Mouse (Mus musculus) liver, embryonic 12.5 days (tissue): ENCODE results near the gene Rpl6. TPM values are rescaled to one million over a fixed set of nuclear protein-coding genes. Genes with fewer than 3 reads are reported as not detected.
"Not testable (repeated sequence)": the region's sequence is repeated elsewhere in the genome, so short reads cannot be mapped to it uniquely, and the experiment has no call there.

Experiments
- ATAC-seq: fragments of 200-750 bp; cut with Nextera tagmentation; 2 replicates; pipeline ENCODE4 v1.8.0; 2017; ENCODE audit warnings: moderate number of reproducible peaks, mild to moderate bottlenecking, moderate library complexity
- H3K27ac ChIP-seq: fragments of 300-500 bp; sonication (generic); 2 replicates; pipeline ENCODE4 v1.5.1; 2016; ENCODE audit warnings: mild to moderate bottlenecking
- H3K27me3 ChIP-seq: fragments of 300-500 bp; sonication (generic); replicated peaks from 2 replicates; pipeline ENCODE4 v1.6.1; 2016; ENCODE audit warnings: mild to moderate bottlenecking, moderate library complexity
- H3K36me3 ChIP-seq: fragments of 300-500 bp; sonication (generic); 2 replicates; pipeline ENCODE4 v1.6.1; 2016; ENCODE audit warnings: mild to moderate bottlenecking, moderate library complexity
- H3K4me1 ChIP-seq: fragments of 300-500 bp; sonication (generic); 2 replicates; pipeline ENCODE4 v1.6.1; 2016
- H3K4me2 ChIP-seq: fragments of 300-500 bp; sonication (generic); 2 replicates; pipeline ENCODE4 v1.6.1; 2016; ENCODE audit warnings: mild to moderate bottlenecking, moderate library complexity
- H3K4me3 ChIP-seq: fragments of 300-500 bp; sonication (generic); 2 replicates; pipeline ENCODE4 v1.5.1; 2016; ENCODE audit warnings: mild to moderate bottlenecking, moderate library complexity
- H3K9ac ChIP-seq: fragments of 300-500 bp; sonication (generic); 2 replicates; pipeline ENCODE4 v1.6.1; 2016; ENCODE audit warnings: mild to moderate bottlenecking, moderate library complexity
- H3K9me3 ChIP-seq: fragments of 300-500 bp; sonication (generic); replicated peaks from 2 replicates; pipeline ENCODE4 v1.6.1; 2016; ENCODE audit warnings: mild to moderate bottlenecking, moderate library complexity
- WGBS: fragments of 180-500 bp; shearing (Covaris S2); methylation state at CpG from one replicate; pipeline ENCODE4 v1.1.7; 2016; ENCODE audit not compliant: insufficient replicate concordance; 5-methylcytosine and 5-hydroxymethylcytosine counted together
- polyA plus RNA-seq: library from polyadenylated mRNA; unstranded; fragments of >200 nt; fragmentation: Nextera tagmentation; extraction: Ambion mirVana; gene quantifications from 2 replicates; pipeline ENCODE4 v1.2.1, GENCODE M21; 2016

Rpl6 gene
- polyA plus RNA-seq, 1 experiment from 2014 or later: 602 TPM

- Histone ChIP-seq H3K36me3 (no peaks in the 10 kb centered on the region), H3K27me3 (no peaks in the 10 kb centered on the region), H3K4me1 (peaks cover 59% of the 10 kb centered on the region), H3K27ac (peak overlapping the region; percentile 74), H3K9me3 (no peaks in the 10 kb centered on the region), H3K4me2 (peak overlapping the region; percentile 30), H3K9ac (peak overlapping the region; percentile 51), H3K4me3 (no peak overlapping the region)
- WGBS: 19% methylated on average over 5 of the region's 5 CpGs
- peak; percentile 38 for ATAC-seq
Measured at GRCm38 (mm10) chr5:121198376-121198775, 5.9 kb upstream of the Rpl6 start.

- H3K27me3 ChIP-seq: no peaks in the 10 kb centered on the region
- no peak for ATAC-seq
- H3K9me3 ChIP-seq: no peaks in the 10 kb centered on the region
- no peak overlapping the region for H3K4me2 ChIP-seq
- peaks cover 14% of the 10 kb centered on the region for H3K36me3 ChIP-seq
- peaks cover 48% of the 10 kb centered on the region for H3K4me1 ChIP-seq
- 37% methylated on average over 3 of the region's 3 CpGs for WGBS
- no peak overlapping the region for H3K9ac ChIP-seq
- peak overlapping the region; percentile 68 for H3K27ac ChIP-seq
- no peak overlapping the region for H3K4me3 ChIP-seq
Measured at GRCm38 (mm10) chr5:121201739-121202138, 2.5 kb upstream of the Rpl6 start.

GRCm38 (mm10) chr5:121202467-121202866 is 1.8 kb upstream of the Rpl6 start:
- H3K36me3 ChIP-seq: peaks cover 22% of the 10 kb centered on the region
- H3K4me2 ChIP-seq: no peak overlapping the region
- H3K4me1 ChIP-seq: peaks cover 48% of the 10 kb centered on the region
- H3K27ac ChIP-seq: no peak overlapping the region
- 77% methylated on average over 1 of the region's 1 CpGs for whole genome bisulfite sequencing
- H3K4me3 ChIP-seq: no peak overlapping the region
- no peaks in the 10 kb centered on the region for H3K9me3 ChIP-seq
- H3K27me3 ChIP-seq: no peaks in the 10 kb centered on the region
- H3K9ac ChIP-seq: no peak overlapping the region
- ATAC-seq: no peak

DNA sequence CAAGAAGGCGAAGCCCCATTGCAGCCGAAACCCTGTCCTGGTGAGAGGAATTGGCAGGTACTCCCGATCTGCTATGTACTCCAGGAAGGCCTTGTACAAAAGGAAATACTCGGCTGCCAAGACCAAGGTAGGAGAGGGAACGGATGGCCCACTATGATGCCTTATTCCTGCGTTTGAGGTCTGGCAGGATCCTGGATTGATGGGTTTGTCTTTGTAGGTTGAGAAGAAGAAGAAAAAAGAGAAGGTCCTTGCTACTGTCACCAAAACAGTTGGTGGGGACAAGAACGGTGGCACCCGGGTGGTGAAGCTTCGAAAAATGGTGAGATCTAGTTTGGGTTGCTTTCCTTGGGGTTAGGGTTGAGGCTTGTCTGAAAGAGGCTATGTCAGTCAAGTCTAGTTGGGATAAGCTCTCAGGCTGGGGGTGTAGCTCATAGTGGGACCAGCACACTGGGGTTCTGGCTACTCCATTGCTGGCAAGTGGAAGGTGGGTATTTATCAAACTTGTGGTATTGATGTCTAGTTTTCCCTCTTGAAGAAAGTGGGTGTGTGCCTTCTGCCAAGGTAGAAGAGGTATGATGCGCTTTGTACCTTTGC is 1.4 kb downstream of the Rpl6 start:
- Histone ChIP-seq H3K4me3 (peak overlapping the region; percentile 98), H3K27ac (peak overlapping the region; percentile 81), H3K9ac (peak overlapping the region; percentile 98), H3K4me1 (peaks cover 43% of the 10 kb centered on the region), H3K36me3 (peaks cover 53% of the 10 kb centered on the region), H3K4me2 (peak overlapping the region; percentile 82)
- not testable (repeated sequence) for ATAC-seq, H3K27me3 ChIP-seq, H3K9me3 ChIP-seq
- 39% methylated on average over 8 of the region's 10 CpGs for WGBS

DNA sequence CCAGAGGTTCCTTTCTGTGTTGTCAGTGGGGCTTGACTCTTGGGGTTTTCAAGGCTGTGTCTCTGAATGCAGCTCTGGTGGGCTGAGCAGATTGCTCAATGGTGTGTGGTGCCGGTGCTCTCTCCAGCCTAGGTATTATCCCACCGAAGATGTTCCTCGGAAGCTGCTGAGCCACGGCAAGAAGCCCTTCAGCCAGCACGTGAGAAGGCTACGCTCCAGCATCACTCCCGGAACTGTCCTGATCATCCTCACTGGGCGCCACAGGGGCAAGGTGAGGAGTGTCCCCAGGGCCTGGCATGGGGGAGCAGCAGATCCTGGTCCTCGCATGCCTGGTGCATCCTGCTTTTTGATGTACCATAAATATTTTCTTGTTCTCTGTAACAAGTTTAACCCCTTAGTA is 2.3 kb downstream of the Rpl6 start:
- peaks cover 42% of the 10 kb centered on the region for H3K4me1 ChIP-seq
- peak overlapping the region; percentile 98 for H3K9ac ChIP-seq
- no peaks in the 10 kb centered on the region for H3K27me3 ChIP-seq
- no peaks in the 10 kb centered on the region for H3K9me3 ChIP-seq
- no peak for ATAC-seq
- H3K27ac ChIP-seq: peak overlapping the region; percentile 81
- peaks cover 62% of the 10 kb centered on the region for H3K36me3 ChIP-seq
- WGBS: 70% methylated on average over 9 of the region's 9 CpGs
- H3K4me3 ChIP-seq: peak overlapping the region; percentile 98
- H3K4me2 ChIP-seq: peak overlapping the region; percentile 82

- Histone ChIP-seq H3K4me1 (peaks cover 41% of the 10 kb centered on the region), H3K36me3 (peaks cover 67% of the 10 kb centered on the region), H3K4me3 (peak overlapping the region; percentile 98), H3K9me3 (no peaks in the 10 kb centered on the region), H3K9ac (peak overlapping the region; percentile 98), H3K4me2 (peak overlapping the region; percentile 82), H3K27ac (peak overlapping the region; percentile 81), H3K27me3 (no peaks in the 10 kb centered on the region)
- 75% methylated on average over 3 of the region's 3 CpGs for WGBS
- ATAC-seq: no peak
Measured at GRCm38 (mm10) chr5:121206984-121207383, 2.7 kb downstream of the Rpl6 start.

DNA sequence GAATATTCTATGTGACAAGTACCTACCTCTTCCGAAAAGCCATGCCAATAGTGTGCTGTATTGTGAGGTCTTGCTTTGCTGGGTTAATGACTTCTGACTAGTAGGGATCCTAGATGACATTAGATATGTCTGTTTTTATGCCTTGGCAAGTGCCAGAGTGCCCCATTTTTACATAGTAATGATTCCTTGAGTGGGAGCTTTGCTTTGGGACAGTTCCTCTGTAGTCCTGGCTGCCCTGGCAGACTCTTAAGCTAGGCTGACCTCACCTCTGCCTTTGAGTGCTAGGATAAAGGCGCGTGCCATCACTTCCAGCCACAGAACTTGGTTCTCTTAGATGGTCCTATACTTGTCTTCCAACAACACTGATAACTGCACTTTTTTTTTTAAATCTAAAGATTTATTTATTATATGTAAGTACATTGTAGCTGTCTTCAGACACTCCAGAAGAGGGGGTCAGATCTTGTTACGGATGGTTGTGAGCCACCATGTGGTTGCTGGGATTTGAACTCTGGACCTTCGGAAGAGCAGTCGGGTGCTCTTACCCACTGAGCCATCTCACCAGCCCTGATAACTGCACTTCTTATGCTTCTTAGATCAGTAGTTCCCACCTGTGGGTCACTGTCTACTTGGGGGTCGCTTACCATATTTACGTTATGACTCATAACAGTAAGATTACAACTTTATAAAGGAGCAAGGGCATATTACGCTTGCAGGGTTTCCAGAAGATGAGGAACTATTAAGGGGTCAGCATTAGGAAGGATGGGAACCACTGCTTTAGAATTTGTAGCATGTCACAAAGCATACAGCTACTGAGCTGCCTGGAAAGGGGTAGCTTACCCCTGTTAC is 5.7 kb downstream of the Rpl6 start:
- Histone ChIP-seq H3K36me3 (peaks cover 80% of the 10 kb centered on the region), H3K27ac (0 out of 2 replicates have a peak overlapping the region, but pooled peaks have one; percentile 10), H3K4me2 (no peak overlapping the region), H3K9ac (no peak overlapping the region), H3K27me3 (no peaks in the 10 kb centered on the region), H3K4me3 (no peak overlapping the region), H3K9me3 (no peaks in the 10 kb centered on the region), H3K4me1 (peaks cover 41% of the 10 kb centered on the region)
- 83% methylated on average over 9 of the region's 9 CpGs for WGBS
- ATAC-seq: no peak

DNA sequence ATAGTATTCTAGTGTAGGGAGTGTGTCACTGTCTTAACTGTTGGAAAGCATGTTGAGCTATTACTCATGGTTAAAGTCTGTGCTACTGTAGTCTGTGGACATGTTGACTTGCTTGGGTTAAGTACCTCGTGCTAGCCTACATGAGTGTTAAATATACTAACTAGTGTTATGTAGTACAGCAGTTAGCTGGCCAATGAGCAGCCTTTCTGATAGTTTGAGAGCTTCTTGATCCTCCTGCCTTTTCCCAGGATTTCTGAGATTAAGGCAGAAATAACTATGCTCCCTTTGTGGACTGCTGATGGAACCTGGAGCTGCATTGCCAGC is 6.3 kb downstream of the Rpl6 start:
- H3K4me2 ChIP-seq: no peak overlapping the region
- H3K4me1 ChIP-seq: peaks cover 44% of the 10 kb centered on the region
- H3K27ac ChIP-seq: peak overlapping the region; percentile 10
- 78% methylated on average over 1 of the region's 1 CpGs for WGBS
- H3K4me3 ChIP-seq: no peak overlapping the region
- no peaks in the 10 kb centered on the region for H3K27me3 ChIP-seq
- H3K36me3 ChIP-seq: peaks cover 78% of the 10 kb centered on the region
- ATAC-seq: no peak
- H3K9me3 ChIP-seq: no peaks in the 10 kb centered on the region
- no peak overlapping the region for H3K9ac ChIP-seq

- Histone ChIP-seq H3K4me1 (peaks cover 42% of the 10 kb centered on the region), H3K36me3 (peaks cover 62% of the 10 kb centered on the region), H3K4me2 (no peak overlapping the region), H3K27ac (no peak overlapping the region), H3K27me3 (no peaks in the 10 kb centered on the region), H3K4me3 (no peak overlapping the region), H3K9me3 (no peaks in the 10 kb centered on the region), H3K9ac (no peak overlapping the region)
- WGBS: 87% methylated on average over 6 of the region's 6 CpGs
- ATAC-seq: no peak
Measured at GRCm38 (mm10) chr5:121212108-121212507, 7.8 kb downstream of the Rpl6 start.

GRCm38 (mm10) chr5:121214707-121215106 is 10.4 kb downstream of the Rpl6 start:
- 52% methylated on average over 7 of the region's 7 CpGs for WGBS
- peak overlapping the region; percentile 99 for H3K27ac ChIP-seq
- no peak overlapping the region for H3K4me2 ChIP-seq
- ATAC-seq: no peak
- no peak overlapping the region for H3K4me3 ChIP-seq
- no peaks in the 10 kb centered on the region for H3K27me3 ChIP-seq
- H3K9ac ChIP-seq: peak overlapping the region; percentile 44
- H3K36me3 ChIP-seq: peaks cover 36% of the 10 kb centered on the region
- no peaks in the 10 kb centered on the region for H3K9me3 ChIP-seq
- H3K4me1 ChIP-seq: peaks cover 49% of the 10 kb centered on the region

DNA sequence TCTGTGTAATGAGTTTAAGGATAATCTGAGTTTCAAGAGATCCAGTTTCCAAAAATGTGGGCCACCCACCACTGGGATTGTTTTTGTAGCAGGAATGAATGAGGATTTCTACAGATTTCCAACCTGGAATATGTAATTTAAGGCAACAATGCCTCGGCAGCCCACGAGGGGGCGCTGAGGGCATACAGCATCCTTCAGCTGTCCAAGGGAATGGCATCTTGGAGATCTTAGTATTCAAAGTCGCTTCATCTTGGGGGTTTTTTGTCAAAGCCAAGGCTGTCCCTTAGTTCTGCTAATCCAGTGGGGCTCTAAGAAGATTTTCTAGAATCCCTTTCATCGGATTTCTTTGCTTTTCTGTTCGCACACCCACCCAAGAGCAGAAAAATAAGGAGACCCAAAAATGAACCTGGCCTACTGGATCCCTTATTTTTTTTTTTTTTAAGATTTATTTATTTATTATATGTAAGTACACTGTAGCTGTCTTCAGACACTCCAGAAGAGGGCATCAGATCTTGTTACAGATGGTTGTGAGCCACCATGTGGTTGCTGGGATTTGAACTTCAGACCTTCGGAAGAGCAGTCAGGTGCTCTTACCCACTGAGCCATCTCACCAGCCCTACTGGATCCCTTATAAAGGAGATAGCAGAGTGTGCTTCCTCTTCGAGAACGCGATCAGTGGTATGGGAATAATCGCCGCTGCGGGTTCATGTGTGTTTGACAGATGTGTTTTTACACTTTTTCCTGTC is 11.3 kb downstream of the Rpl6 start:
- peak overlapping the region; percentile 60 for H3K4me2 ChIP-seq
- no peaks in the 10 kb centered on the region for H3K9me3 ChIP-seq
- peaks cover 28% of the 10 kb centered on the region for H3K36me3 ChIP-seq
- no peak; the same call in 1 of the 2 replicates for ATAC-seq
- peaks cover 51% of the 10 kb centered on the region for H3K4me1 ChIP-seq
- H3K27me3 ChIP-seq: no peaks in the 10 kb centered on the region
- H3K27ac ChIP-seq: peak overlapping the region; percentile 99
- no peak overlapping the region for H3K4me3 ChIP-seq
- peak overlapping the region; percentile 69 for H3K9ac ChIP-seq
- WGBS: 14% methylated on average over 13 of the region's 13 CpGs

- Histone ChIP-seq H3K9ac (peak overlapping the region; percentile 69), H3K4me1 (peaks cover 51% of the 10 kb centered on the region), H3K27ac (peak overlapping the region; percentile 99), H3K27me3 (no peaks in the 10 kb centered on the region), H3K4me2 (peak overlapping the region; percentile 60), H3K9me3 (no peaks in the 10 kb centered on the region), H3K4me3 (peak overlapping the region; percentile 13; the same call in 1 of the 2 replicates), H3K36me3 (peaks cover 22% of the 10 kb centered on the region)
- WGBS: 16% methylated on average over 12 of the region's 12 CpGs
- peak; percentile 91 for ATAC-seq
Measured at GRCm38 (mm10) chr5:121216126-121216446, 11.8 kb downstream of the Rpl6 start.
